19 mouse cellular contexts compared by ENCODE assay signal in genomic region chr8:77125777-77126176, GRCm38 (mm10).
"Had no signal": no experiment of that assay in that cellular context is flagged by ENCODE, and none has a peak within 500 bp of the region (broad histone marks: within the 10 kb centered on the region; RNA-seq: fewer than 3 reads in every experiment).

No protein-coding gene starts in this region.

- ATAC-seq: liver, postnatal 0 days; lung, postnatal 0 days; midbrain, embryonic 16.5 days had no signal

- H3K9me3 ChIP-seq: liver, embryonic 15.5 days; lung, embryonic 15.5 days; midbrain, embryonic 12.5 days; neural tube, embryonic 12.5 days; stomach, embryonic 15.5 days had no signal

- H3K36me3 ChIP-seq: liver, embryonic 15.5 days; lung, embryonic 15.5 days; midbrain, embryonic 12.5 days; neural tube, embryonic 12.5 days; stomach, embryonic 15.5 days had no signal

- H3K9ac ChIP-seq: liver, embryonic 15.5 days; liver, postnatal 0 days; lung, embryonic 15.5 days; midbrain, embryonic 12.5 days; neural tube, embryonic 12.5 days; stomach, embryonic 15.5 days had no signal

- H3K4me3 ChIP-seq: liver, embryonic 15.5 days; lung, embryonic 15.5 days; megakaryocyte, embryonic 14.5 days; midbrain, embryonic 12.5 days; neural tube, embryonic 12.5 days; stomach, embryonic 15.5 days had no signal

- H3K4me2 ChIP-seq: liver, embryonic 15.5 days; lung, embryonic 15.5 days; midbrain, embryonic 12.5 days; neural tube, embryonic 12.5 days; stomach, embryonic 15.5 days had no signal

- H3K4me1 ChIP-seq: liver, embryonic 15.5 days; megakaryocyte, embryonic 14.5 days; neural tube, embryonic 12.5 days; stomach, embryonic 15.5 days had no signal

- H3K27ac ChIP-seq: liver, embryonic 15.5 days; lung, embryonic 15.5 days; macrophage; midbrain, embryonic 12.5 days; neural tube, embryonic 12.5 days; stomach, embryonic 15.5 days; stomach, postnatal 0 days had no signal

- DNase-seq: liver, postnatal 0 days; lung, adult 2 months; lung, postnatal 14 days; lung, postnatal 36 days; midbrain, embryonic 14.5 days; right cerebral cortex, postnatal 14 days; thymus, adult 18-20 months; thymus, postnatal 14 days; thymus, postnatal 36 days had no signal

- H3K27me3 ChIP-seq: liver, embryonic 15.5 days; lung, embryonic 15.5 days; megakaryocyte, embryonic 14.5 days; midbrain, embryonic 12.5 days; neural tube, embryonic 12.5 days; stomach, embryonic 15.5 days had no signal
